12 mouse cellular contexts compared by ENCODE assay signal in the genomic region with DNA sequence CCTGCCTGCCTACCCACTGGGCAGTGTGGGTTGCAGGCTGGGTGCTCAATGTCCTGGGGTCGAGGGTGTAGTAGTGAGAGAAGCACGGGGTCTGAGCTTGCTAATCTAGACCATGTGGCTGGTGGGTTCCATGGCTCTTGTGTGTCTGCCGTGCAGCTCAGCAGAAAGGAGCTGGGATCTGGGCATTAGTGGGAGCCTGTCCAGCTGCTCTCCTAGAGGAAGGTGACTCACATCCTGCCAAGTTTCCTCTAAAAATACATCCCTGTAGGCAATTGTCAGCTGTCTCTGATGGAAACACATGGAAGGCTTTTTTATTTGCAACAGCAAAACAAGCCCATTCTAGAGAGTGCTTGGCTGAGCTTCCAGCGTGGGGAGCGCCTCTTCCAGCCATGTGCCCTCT. TPM values are rescaled to one million over a fixed set of nuclear protein-coding genes. Genes with fewer than 3 reads are reported as not detected.
DNase-seq lines count a peak whose midpoint lies in the region; ATAC-seq and TF ChIP-seq lines count a peak whose summit lies in the region.
"Not testable (repeated sequence)": the region's sequence is repeated elsewhere in the genome, so short reads cannot be mapped to it uniquely, and the experiment has no call there.
"Had no signal": no experiment of that assay in that cellular context is flagged by ENCODE, and none has a peak within 500 bp of the region (broad histone marks: within the 10 kb centered on the region; RNA-seq: fewer than 3 reads in every experiment).

No protein-coding gene starts in this region.

- H3K4me2 ChIP-seq in embryonic facial prominence, embryonic 14.5 days (ENCODE audit: low read depth, low read length); heart, embryonic 14.5 days (ENCODE audit: low read length); heart, embryonic 15.5 days; lung, postnatal 0 days (replicated peaks; ENCODE audit: low read depth, low read length): not testable (repeated sequence)

- CTCF ChIA-PET in Patski (lab: Charles Lee): not testable (repeated sequence)

- POLR2A ChIA-PET in Patski (lab: Charles Lee): not testable (repeated sequence)

- H3K27me3 ChIP-seq in Patski; embryonic facial prominence, embryonic 14.5 days (replicated peaks; ENCODE audit: control insufficient read depth, insufficient read depth, low read length); heart, embryonic 14.5 days (ENCODE audit: control insufficient read depth, insufficient read depth, low read length); heart, embryonic 15.5 days; lung, postnatal 0 days (replicated peaks; ENCODE audit: insufficient read depth, low read length): not testable (repeated sequence)

- WGBS in embryonic facial prominence, embryonic 14.5 days: no CpG with 5 or more reads among the region's 5 CpGs
- no CpG with 5 or more reads among the region's 5 CpGs for WGBS in heart, embryonic 14.5 days
- WGBS in heart, embryonic 15.5 days: no CpG with 5 or more reads among the region's 5 CpGs
- WGBS in lung, postnatal 0 days: no CpG with 5 or more reads among the region's 5 CpGs

- in situ Hi-C loops in Patski (cut with MboI; ENCODE audit: low pct_unique_long_range_greater_than_20kb): not testable (repeated sequence)

- not testable (repeated sequence) for H3K4me1 ChIP-seq in embryonic facial prominence, embryonic 14.5 days (ENCODE audit: control insufficient read depth, insufficient read depth, low read length); heart, embryonic 14.5 days (ENCODE audit: control insufficient read depth in 2 of 2, insufficient read depth in 2 of 2, low read length in 2 of 2); heart, embryonic 15.5 days (replicated peaks); lung, postnatal 0 days (ENCODE audit: insufficient read depth, low read depth, low read length)

- not testable (repeated sequence) for H3K36me3 ChIP-seq in embryonic facial prominence, embryonic 14.5 days (ENCODE audit: control insufficient read depth, insufficient read depth, low read length); heart, embryonic 14.5 days (ENCODE audit: control insufficient read depth, insufficient read depth, low read length); heart, embryonic 15.5 days; lung, postnatal 0 days (ENCODE audit: insufficient read depth, low read length)

- ATAC-seq in Patski: peak; percentile 67
- 0 out of 2 replicates have a peak, but pooled peaks have one; percentile 17 for ATAC-seq in embryonic facial prominence, embryonic 14.5 days (ENCODE audit: low read depth)
- ATAC-seq in frontal cortex, adult (ENCODE audit: low TSS enrichment): peak; percentile 86
- ATAC-seq in heart, embryonic 14.5 days (ENCODE audit: insufficient number of reproducible peaks, insufficient read depth, low FRiP score, low read depth): peak; percentile 68; the same call in 1 of the 2 replicates
- ATAC-seq in heart, embryonic 15.5 days (replicated peaks; ENCODE audit: insufficient number of reproducible peaks, insufficient read depth, low FRiP score, low read depth): 0 out of 2 replicates have a peak, but pooled peaks have one; percentile 22
- peak; percentile 41; the same call in 1 of the 2 replicates for ATAC-seq in lung, postnatal 0 days

- DNase-seq in Patski (ENCODE audit: low read depth, low spot score); embryonic facial prominence, embryonic 14.5 days (ENCODE audit: low spot score); lung, postnatal 0 days (ENCODE audit: low spot score): not testable (repeated sequence)

- TF ChIP-seq EP300 in lung, postnatal 0 days (IDR thresholded peaks at IDR 0.05): not testable (repeated sequence)

- H3K4me3 ChIP-seq in embryonic facial prominence, embryonic 14.5 days (ENCODE audit: low read depth, low read length); heart, embryonic 14.5 days (ENCODE audit: control insufficient read depth in 1 of 2, insufficient read depth in 1 of 2, low read depth in 1 of 2, low read length in 2 of 2); heart, embryonic 15.5 days; lung, postnatal 0 days (ENCODE audit: low read depth, low read length): not testable (repeated sequence)

- H3K27ac ChIP-seq in embryonic facial prominence, embryonic 14.5 days (replicated peaks; ENCODE audit: low read depth, low read length); heart, embryonic 14.5 days (replicated peaks in 1 of 2; ENCODE audit: control insufficient read depth in 1 of 2, insufficient read depth in 1 of 2, low read depth in 2 of 2, low read length in 2 of 2); heart, embryonic 15.5 days; lung, postnatal 0 days (ENCODE audit: low read length): not testable (repeated sequence)

- not testable (repeated sequence) for TF ChIP-seq CTCF in Patski (IDR thresholded peaks at IDR 0.05); lung, postnatal 0 days (IDR thresholded peaks at IDR 0.05)

- H3K9me3 ChIP-seq in embryonic facial prominence, embryonic 14.5 days (ENCODE audit: control insufficient read depth, low read length); heart, embryonic 14.5 days (ENCODE audit: control insufficient read depth, low read length); heart, embryonic 15.5 days (replicated peaks); lung, postnatal 0 days (ENCODE audit: low read length): not testable (repeated sequence)

- H3K9ac ChIP-seq in embryonic facial prominence, embryonic 14.5 days (ENCODE audit: low read depth, low read length); heart, embryonic 14.5 days (ENCODE audit: low read length); heart, embryonic 15.5 days; lung, postnatal 0 days (replicated peaks; ENCODE audit: low read depth): not testable (repeated sequence)

RNA-seq across cellular contexts. Expression of a gene that starts 19.9 kb away (rescaled TPM):
- not detected for polyA plus RNA-seq in Patski (2021)
- polyA plus RNA-seq in embryonic facial prominence, embryonic 14.5 days (2014; fragmentation: Nextera tagmentation; extraction: Ambion mirVana): 36.4 and 47.6 TPM in 2 replicates
- 5.8 and 8.3 TPM in 2 replicates for polyA plus RNA-seq in heart, embryonic 14.5 days (2014; fragmentation: Nextera tagmentation; extraction: Ambion mirVana)
- 19.4 and 20.0 TPM in 2 replicates for polyA plus RNA-seq in heart, embryonic 15.5 days (2015; fragmentation: Nextera tagmentation; extraction: Ambion mirVana)
- polyA plus RNA-seq in lung, postnatal 0 days (2015; fragmentation: Nextera tagmentation; extraction: Ambion mirVana): 220 and 235 TPM in 2 replicates
- polyA plus RNA-seq: activated CD4-positive, CD25-positive, alpha-beta regulatory T cell, adult 4 months; CD4-positive, CD25-positive, alpha-beta regulatory T cell, adult 4 months; G1E had no signal

RNA-seq across cellular contexts. Expression of a gene that starts 44.3 kb away (rescaled TPM):
- not detected for polyA plus RNA-seq in Patski (2021)
- polyA plus RNA-seq in embryonic facial prominence, embryonic 14.5 days (2014; fragmentation: Nextera tagmentation; extraction: Ambion mirVana): 0.17 TPM in 1 of 2 replicates, not detected in the other
- polyA plus RNA-seq in heart, embryonic 14.5 days (2014; fragmentation: Nextera tagmentation; extraction: Ambion mirVana): 0.98 TPM in 1 of 2 replicates, not detected in the other
- 0.94 and 1.4 TPM in 2 replicates for polyA plus RNA-seq in heart, embryonic 15.5 days (2015; fragmentation: Nextera tagmentation; extraction: Ambion mirVana)
- polyA plus RNA-seq in lung, postnatal 0 days (2015; fragmentation: Nextera tagmentation; extraction: Ambion mirVana): 1.3 and 1.9 TPM in 2 replicates
- polyA plus RNA-seq: activated CD4-positive, CD25-positive, alpha-beta regulatory T cell, adult 4 months; brain, embryonic 14.5 days; C2C12; CD4-positive, CD25-positive, alpha-beta regulatory T cell, adult 4 months; cerebellum, adult 2 months; G1E had no signal

RNA-seq across cellular contexts. Expression of a gene that starts 44.4 kb away (rescaled TPM):
- 25.8 TPM for polyA plus RNA-seq in Patski (2021)
- polyA plus RNA-seq in embryonic facial prominence, embryonic 14.5 days (2014; fragmentation: Nextera tagmentation; extraction: Ambion mirVana): 29.8 and 31.2 TPM in 2 replicates
- polyA plus RNA-seq in heart, embryonic 14.5 days (2014; fragmentation: Nextera tagmentation; extraction: Ambion mirVana): 15.7 and 19.2 TPM in 2 replicates
- polyA plus RNA-seq in heart, embryonic 15.5 days (2015; fragmentation: Nextera tagmentation; extraction: Ambion mirVana): 20.9 and 23.9 TPM in 2 replicates
- polyA plus RNA-seq in lung, postnatal 0 days (2015; fragmentation: Nextera tagmentation; extraction: Ambion mirVana): 40.4 and 42.0 TPM in 2 replicates

Comparison
In these comparisons a context has a peak if more than half of its experiments do, and no peak if none do; other contexts are left out.
1. ATAC-seq: peak in every context shown above with its lines; median percentile 86 in frontal cortex, adult; 68 in heart, embryonic 14.5 days; 67 in Patski; 41 in lung, postnatal 0 days; 22 in heart, embryonic 15.5 days; 17 in embryonic facial prominence, embryonic 14.5 days.